Mouse (Mus musculus) midbrain, embryonic 13.5 days (tissue): ENCODE data around the gene Icam4. TPM values are rescaled to one million over a fixed set of nuclear protein-coding genes. Genes with fewer than 3 reads are reported as not detected.

ENCODE experiments used
- ATAC-seq: fragments of 200-750 bp; cut with Nextera tagmentation; 2 replicates; pipeline ENCODE4 v1.8.0; 2017; ENCODE audit warnings: mild to moderate bottlenecking, moderate TSS enrichment, moderate library complexity
- H3K27ac ChIP-seq: fragments of 300-500 bp; sonication (generic); 2 replicates; pipeline ENCODE4 v1.5.1; 2015; ENCODE audit warnings: inconsistent platforms, mild to moderate bottlenecking, moderate library complexity
- H3K27me3 ChIP-seq: fragments of 300-500 bp; sonication (generic); 2 replicates; pipeline ENCODE4 v1.6.1; 2015; ENCODE audit warnings: mild to moderate bottlenecking, inconsistent platforms
- H3K36me3 ChIP-seq: fragments of 300-500 bp; sonication (generic); 2 replicates; pipeline ENCODE4 v1.6.1; 2015; ENCODE audit warnings: mild to moderate bottlenecking, inconsistent platforms
- H3K4me1 ChIP-seq: fragments of 300-500 bp; sonication (generic); replicated peaks from 2 replicates; pipeline ENCODE4 v1.6.1; 2015; ENCODE audit warnings: inconsistent platforms
- H3K4me2 ChIP-seq: fragments of 300-500 bp; sonication (generic); replicated peaks from 2 replicates; pipeline ENCODE4 v1.6.1; 2015; ENCODE audit warnings: moderate library complexity, mild to moderate bottlenecking, inconsistent platforms
- H3K4me3 ChIP-seq: fragments of 300-500 bp; sonication (generic); replicated peaks from 2 replicates; pipeline ENCODE4 v1.5.1; 2015; ENCODE audit warnings: mild to moderate bottlenecking, inconsistent platforms
- H3K9ac ChIP-seq: fragments of 300-500 bp; sonication (generic); replicated peaks from 2 replicates; pipeline ENCODE4 v1.6.1; 2015; ENCODE audit warnings: mild to moderate bottlenecking, inconsistent platforms
- H3K9me3 ChIP-seq: fragments of 300-500 bp; sonication (generic); 2 replicates; pipeline ENCODE4 v1.6.1; 2016; ENCODE audit warnings: mild to moderate bottlenecking, inconsistent platforms
- WGBS: fragments of 180-500 bp; shearing (Covaris S2); methylation state at CpG from one replicate; pipeline ENCODE4 v1.1.7; 2015; 5-methylcytosine and 5-hydroxymethylcytosine counted together
- polyA plus RNA-seq: library from polyadenylated mRNA; unstranded; fragments of >200 nt; fragmentation: Nextera tagmentation; extraction: Ambion mirVana; gene quantifications from 2 replicates; pipeline ENCODE4 v1.2.1, GENCODE M21; 2015

The Icam4 gene
- polyA plus RNA-seq = 0.23 TPM in 2 replicates

DNA sequence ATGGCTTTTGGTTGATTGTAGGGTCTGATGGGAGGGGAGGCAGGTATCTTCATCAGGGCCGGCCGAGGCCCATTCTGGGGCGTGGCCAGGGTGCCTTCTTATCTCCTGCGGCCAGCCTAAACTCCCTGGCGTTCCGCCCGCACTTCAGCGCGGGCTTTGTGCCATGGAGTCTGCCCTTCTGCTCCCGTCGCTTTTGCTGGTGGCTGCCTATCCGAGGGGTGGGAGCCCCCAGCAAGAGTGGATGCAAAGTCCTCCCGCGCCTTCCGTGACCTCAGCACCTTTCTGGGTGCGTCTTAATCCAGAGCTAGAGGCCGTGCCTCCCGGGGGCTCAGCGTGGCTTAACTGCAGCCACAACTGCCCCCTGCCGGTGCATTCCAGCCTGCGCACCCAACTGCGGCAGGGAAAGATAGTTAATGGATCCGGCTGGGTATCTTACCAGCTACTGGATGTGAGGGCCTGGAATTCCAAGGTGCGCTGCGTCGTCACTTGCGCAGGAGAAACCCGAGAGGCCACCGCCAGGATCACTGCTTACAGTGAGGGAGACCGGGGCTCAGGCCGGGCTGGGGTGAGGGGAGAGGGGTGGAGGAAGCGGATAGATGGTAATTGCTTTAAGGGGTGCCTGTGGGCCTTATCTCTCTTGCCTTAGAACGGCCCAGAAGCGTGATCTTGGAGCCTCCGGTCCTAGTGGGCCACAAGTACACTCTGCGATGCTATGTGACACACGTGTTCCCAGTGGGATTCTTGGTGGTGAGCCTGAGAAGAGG is at the start of gene Icam4:
Icam4 (plus strand) TSS at position 83 of the 764 bp plus-strand sequence.
- H3K9me3 ChIP-seq = no peaks in the 10 kb centered on the region
- no peaks in the 10 kb centered on the region for H3K36me3 ChIP-seq
- no peak within 1 kb of the TSS for H3K27ac ChIP-seq
- peak; percentile 4; the same call in 1 of the 2 replicates for ATAC-seq
- WGBS = 2% methylated on average over 37 of the region's 37 CpGs
- peak within 1 kb of the TSS; percentile 48 for H3K4me2 ChIP-seq
- H3K27me3 ChIP-seq = peaks cover 90% of the 10 kb centered on the region
- peaks cover 45% of the 10 kb centered on the region for H3K4me1 ChIP-seq
- peak within 1 kb of the TSS; percentile 23 for H3K4me3 ChIP-seq
- H3K9ac ChIP-seq = 0 out of 2 replicates have a peak within 1 kb of the TSS, but pooled peaks have one; percentile 8

- Histone ChIP-seq H3K27ac (no peak overlapping the region), H3K4me1 (peaks cover 21% of the 10 kb centered on the region), H3K9ac (no peak overlapping the region), H3K4me2 (no peak overlapping the region), H3K27me3 (peaks cover 1% of the 10 kb centered on the region; the same call in 1 of the 2 replicates), H3K36me3 (no peaks in the 10 kb centered on the region), H3K9me3 (no peaks in the 10 kb centered on the region), H3K4me3 (no peak overlapping the region)
- no peak for ATAC-seq
- 87% methylated on average over 7 of the region's 7 CpGs for WGBS
Observed at GRCm38 (mm10) chr9:20979769-20980168, 49.4 kb upstream of the Icam4 start.

DNA sequence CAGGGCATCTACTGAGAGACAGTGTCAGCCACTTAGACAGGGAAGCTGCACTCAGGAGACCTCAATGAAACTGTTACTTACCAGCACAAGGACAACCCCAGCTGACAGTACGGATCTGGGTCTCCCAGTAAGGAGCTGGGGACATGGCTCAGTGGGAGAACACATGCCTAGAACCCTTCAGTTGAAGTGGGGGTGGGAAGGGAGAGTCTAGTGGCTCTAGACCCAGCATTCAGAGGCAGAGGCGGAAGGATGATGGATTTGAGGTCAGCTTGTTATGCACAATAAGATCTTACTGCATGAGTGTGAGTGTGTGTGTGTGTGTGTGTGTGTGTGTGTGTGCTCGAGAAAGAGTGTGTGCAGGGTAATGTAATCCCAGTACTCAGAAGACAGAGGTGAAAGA is 47.0 kb upstream of the Icam4 start:
- H3K9ac ChIP-seq = no peak overlapping the region
- WGBS = 73% methylated on average over 3 of the region's 3 CpGs
- no peak overlapping the region for H3K4me2 ChIP-seq
- no peaks in the 10 kb centered on the region for H3K27me3 ChIP-seq
- H3K4me1 ChIP-seq = no peaks in the 10 kb centered on the region
- no peak overlapping the region for H3K4me3 ChIP-seq
- H3K27ac ChIP-seq = no peak overlapping the region
- H3K9me3 ChIP-seq = no peaks in the 10 kb centered on the region
- H3K36me3 ChIP-seq = no peaks in the 10 kb centered on the region
- ATAC-seq = no peak

- Histone ChIP-seq H3K9ac (no peak overlapping the region), H3K4me2 (no peak overlapping the region), H3K9me3 (no peaks in the 10 kb centered on the region), H3K27ac (no peak overlapping the region), H3K27me3 (peaks cover 6% of the 10 kb centered on the region; the same call in 1 of the 2 replicates), H3K4me3 (no peak overlapping the region), H3K36me3 (no peaks in the 10 kb centered on the region), H3K4me1 (no peaks in the 10 kb centered on the region)
- no peak for ATAC-seq
- 74% methylated on average over 5 of the region's 5 CpGs for WGBS
Observed at GRCm38 (mm10) chr9:20983169-20983568, 46.0 kb upstream of the Icam4 start.

GRCm38 (mm10) chr9:20986952-20987686 is 42.1 kb upstream of the Icam4 start:
- H3K27me3 ChIP-seq = peaks cover 7% of the 10 kb centered on the region; the same call in 1 of the 2 replicates
- peaks cover 6% of the 10 kb centered on the region; the same call in 1 of the 2 replicates for H3K4me1 ChIP-seq
- no peak overlapping the region for H3K4me2 ChIP-seq
- no peak overlapping the region for H3K27ac ChIP-seq
- no peak for ATAC-seq
- H3K4me3 ChIP-seq = no peak overlapping the region
- WGBS = 73% methylated on average over 15 of the region's 15 CpGs
- H3K9me3 ChIP-seq = no peaks in the 10 kb centered on the region
- no peak overlapping the region for H3K9ac ChIP-seq
- H3K36me3 ChIP-seq = no peaks in the 10 kb centered on the region

GRCm38 (mm10) chr9:20987953-20988352 is 41.2 kb upstream of the Icam4 start:
- Histone ChIP-seq H3K4me1 (peaks cover 6% of the 10 kb centered on the region; the same call in 1 of the 2 replicates), H3K9me3 (no peaks in the 10 kb centered on the region), H3K4me3 (no peak overlapping the region)

GRCm38 (mm10) chr9:20990861-20991260 is 38.3 kb upstream of the Icam4 start:
- 0 out of 2 replicates have a peak overlapping the region, but pooled peaks have one; percentile 4 for H3K9ac ChIP-seq
- peak overlapping the region; percentile 26 for H3K4me2 ChIP-seq
- WGBS = 2% methylated on average over 10 of the region's 10 CpGs
- no peaks in the 10 kb centered on the region for H3K36me3 ChIP-seq
- H3K27me3 ChIP-seq = peaks cover 7% of the 10 kb centered on the region; the same call in 1 of the 2 replicates
- peaks cover 6% of the 10 kb centered on the region; the same call in 1 of the 2 replicates for H3K4me1 ChIP-seq
- H3K27ac ChIP-seq = no peak overlapping the region
- H3K9me3 ChIP-seq = no peaks in the 10 kb centered on the region
- no peak for ATAC-seq
- no peak overlapping the region for H3K4me3 ChIP-seq

More at GRCm38 (mm10) chr9:20987953-20988352, 41.2 kb upstream of the Icam4 start:
- WGBS = 23% methylated on average over 7 of the region's 7 CpGs
- H3K36me3 ChIP-seq = no peaks in the 10 kb centered on the region
- ATAC-seq = no peak
- no peak overlapping the region for H3K27ac ChIP-seq
- H3K27me3 ChIP-seq = peaks cover 7% of the 10 kb centered on the region; the same call in 1 of the 2 replicates
- H3K4me2 ChIP-seq = no peak overlapping the region
- no peak overlapping the region for H3K9ac ChIP-seq

- Histone ChIP-seq H3K4me2 (no peak overlapping the region), H3K36me3 (no peaks in the 10 kb centered on the region), H3K9ac (no peak overlapping the region), H3K27ac (no peak overlapping the region), H3K4me3 (no peak overlapping the region), H3K4me1 (peaks cover 6% of the 10 kb centered on the region; the same call in 1 of the 2 replicates), H3K27me3 (peaks cover 7% of the 10 kb centered on the region; the same call in 1 of the 2 replicates), H3K9me3 (no peaks in the 10 kb centered on the region)
- ATAC-seq = no peak
- WGBS = 94% methylated on average over 4 of the region's 4 CpGs
Observed at GRCm38 (mm10) chr9:20991587-20991986, 37.6 kb upstream of the Icam4 start.

DNA sequence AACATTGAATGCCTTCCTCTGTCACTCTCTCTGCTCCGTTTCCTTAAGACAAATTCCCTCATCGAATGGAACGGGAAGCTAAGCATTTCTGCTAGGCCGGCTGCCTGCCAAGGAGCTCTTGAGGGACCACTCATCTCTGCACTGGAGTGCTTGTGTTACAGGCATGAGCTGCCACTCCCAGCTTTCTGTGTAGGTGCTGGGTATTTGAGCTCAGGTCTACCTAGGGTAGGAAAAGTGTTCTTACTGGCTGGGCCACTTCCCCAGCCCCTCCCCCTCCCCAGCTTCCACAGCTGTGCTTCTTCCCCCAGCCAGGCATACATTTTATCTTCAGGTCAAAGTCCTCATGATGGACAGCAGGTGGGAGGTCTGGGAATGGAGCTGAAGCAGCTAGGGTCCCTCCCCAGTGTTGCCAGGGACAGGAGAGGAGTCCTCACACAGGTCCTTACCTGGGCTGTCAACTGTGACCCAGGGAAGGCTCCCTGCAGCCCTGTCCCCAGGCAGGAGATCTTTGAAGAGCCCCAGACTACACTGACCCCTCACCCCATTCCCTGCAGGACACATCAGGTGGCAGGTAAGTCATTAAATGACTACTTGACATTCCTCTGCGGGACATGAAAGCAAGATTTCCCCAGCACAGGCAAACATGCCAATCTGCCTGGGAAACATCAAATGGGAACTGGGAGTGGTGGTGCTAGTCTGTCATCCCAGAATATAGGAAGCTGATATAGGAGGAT is 35.8 kb upstream of the Icam4 start:
- peaks cover 6% of the 10 kb centered on the region; the same call in 1 of the 2 replicates for H3K4me1 ChIP-seq
- H3K27me3 ChIP-seq = no peaks in the 10 kb centered on the region; the same call in 1 of the 2 replicates
- WGBS = 61% methylated on average over 5 of the region's 5 CpGs
- H3K36me3 ChIP-seq = no peaks in the 10 kb centered on the region
- ATAC-seq = no peak
- H3K27ac ChIP-seq = no peak overlapping the region
- H3K4me3 ChIP-seq = no peak overlapping the region
- H3K9me3 ChIP-seq = no peaks in the 10 kb centered on the region
- no peak overlapping the region for H3K4me2 ChIP-seq
- no peak overlapping the region for H3K9ac ChIP-seq

- H3K4me2 ChIP-seq = no peak overlapping the region
Observed at GRCm38 (mm10) chr9:20995069-20995468, 34.1 kb upstream of the Icam4 start.

GRCm38 (mm10) chr9:20997065-20997464 is 32.1 kb upstream of the Icam4 start:
- ATAC-seq = no peak
- no peaks in the 10 kb centered on the region for H3K36me3 ChIP-seq
- H3K27me3 ChIP-seq = no peaks in the 10 kb centered on the region
- no peaks in the 10 kb centered on the region for H3K4me1 ChIP-seq
- H3K27ac ChIP-seq = no peak overlapping the region
- H3K4me2 ChIP-seq = no peak overlapping the region
- H3K9me3 ChIP-seq = no peaks in the 10 kb centered on the region
- H3K4me3 ChIP-seq = no peak overlapping the region
- 90% methylated on average over 8 of the region's 8 CpGs for WGBS
- H3K9ac ChIP-seq = no peak overlapping the region

More at GRCm38 (mm10) chr9:20995069-20995468, 34.1 kb upstream of the Icam4 start:
- no peaks in the 10 kb centered on the region for H3K36me3 ChIP-seq
- H3K27me3 ChIP-seq = no peaks in the 10 kb centered on the region
- H3K9me3 ChIP-seq = no peaks in the 10 kb centered on the region
- peaks cover 6% of the 10 kb centered on the region; the same call in 1 of the 2 replicates for H3K4me1 ChIP-seq
- 68% methylated on average over 3 of the region's 3 CpGs for WGBS
- H3K27ac ChIP-seq = no peak overlapping the region
- no peak overlapping the region for H3K9ac ChIP-seq
- H3K4me3 ChIP-seq = no peak overlapping the region
- ATAC-seq = no peak
